Mouse (Mus musculus): ENCODE data around the gene Gm44502. TPM values are rescaled to one million over a fixed set of nuclear protein-coding genes. Genes with fewer than 3 reads are reported as not detected.

Gm44502 gene
- polyA plus RNA-seq (2015; fragmentation: Illumina TruSeq; extraction: RNeasy Lipid Tissue Mini Kit (QIAGEN cat#74804); ENCODE audit: low read depth, low replicate concordance): not detected

GRCm38 (mm10) chr15:89429352-89430221, at the start of gene Gm44502, which contains the start of the genes C730034F03Rik and Chkb:
Gene Gm44502 (minus strand): TSS chr15:89429696.
Gene C730034F03Rik (plus strand): TSS chr15:89429589.
Gene Chkb (minus strand): TSS chr15:89429908.

GRCm38 (mm10) chr15:89477091-89477491, 47.6 kb upstream of the Gm44502 start, which contains the start of gene Arsa:
Gene Arsa (minus strand): TSS chr15:89477425.

GRCm38 (mm10) chr15:89453865-89454478, 24.5 kb upstream of the Gm44502 start, which contains the start of gene Mapk8ip2:
Gene Mapk8ip2 (plus strand): TSS chr15:89453913.

GRCm38 (mm10) chr15:89425711-89426121, 3.8 kb downstream of the Gm44502 start, which contains the start of gene Cpt1b:
Gene Cpt1b (minus strand): TSS chr15:89425863.

GRCm38 (mm10) chr15:89410118-89410517, 19.4 kb downstream of the Gm44502 start, which contains the start of gene Syce3:
Gene Syce3 (minus strand): TSS chr15:89410503.

GRCm38 (mm10) chr15:89384617-89385016, 44.9 kb downstream of the Gm44502 start, which contains the start of gene Klhdc7b:
Gene Klhdc7b (plus strand): TSS chr15:89384917.

GRCm38 (mm10) chr15:89378831-89379401, 50.6 kb downstream of the Gm44502 start, which contains the start of gene Odf3b:
Gene Odf3b (minus strand): TSS chr15:89379282.

GRCm38 (mm10) chr15:89376957-89377356, 52.5 kb downstream of the Gm44502 start, which contains the start of gene Tymp:
Gene Tymp (minus strand): TSS chr15:89377039.

GRCm38 (mm10) chr15:89373762-89374248, 55.7 kb downstream of the Gm44502 start, which contains the start of gene Sco2:
Gene Sco2 (minus strand): TSS chr15:89373846.

Other genes starting within 250 kb of the Gm44502 start
- gene Plxnb2, start 248.9 kb downstream of the Gm44502 start, polyA plus RNA-seq (2015; fragmentation: Illumina TruSeq; extraction: RNeasy Lipid Tissue Mini Kit (QIAGEN cat#74804); ENCODE audit: low read depth, low replicate concordance): 36.2 TPM
- gene Dennd6b, start 233.2 kb downstream of the Gm44502 start, polyA plus RNA-seq (2015; fragmentation: Illumina TruSeq; extraction: RNeasy Lipid Tissue Mini Kit (QIAGEN cat#74804); ENCODE audit: low read depth, low replicate concordance): 51.1 TPM
- 78.9 TPM for gene Ppp6r2, start 218.1 kb downstream of the Gm44502 start, polyA plus RNA-seq (2015; fragmentation: Illumina TruSeq; extraction: RNeasy Lipid Tissue Mini Kit (QIAGEN cat#74804); ENCODE audit: low read depth, low replicate concordance)
- gene Sbf1, start 114.4 kb downstream of the Gm44502 start, polyA plus RNA-seq (2015; fragmentation: Illumina TruSeq; extraction: RNeasy Lipid Tissue Mini Kit (QIAGEN cat#74804); ENCODE audit: low read depth, low replicate concordance): 124 TPM
- gene Adm2, start 107.0 kb downstream of the Gm44502 start, polyA plus RNA-seq (2015; fragmentation: Illumina TruSeq; extraction: RNeasy Lipid Tissue Mini Kit (QIAGEN cat#74804); ENCODE audit: low read depth, low replicate concordance): not detected
- gene Miox, start 95.3 kb downstream of the Gm44502 start, polyA plus RNA-seq (2015; fragmentation: Illumina TruSeq; extraction: RNeasy Lipid Tissue Mini Kit (QIAGEN cat#74804); ENCODE audit: low read depth, low replicate concordance): not detected
- gene Lmf2, start 74.0 kb downstream of the Gm44502 start, polyA plus RNA-seq (2015; fragmentation: Illumina TruSeq; extraction: RNeasy Lipid Tissue Mini Kit (QIAGEN cat#74804); ENCODE audit: low read depth, low replicate concordance): 11.3 TPM
- gene Ncaph2, start 74.0 kb downstream of the Gm44502 start, polyA plus RNA-seq (2015; fragmentation: Illumina TruSeq; extraction: RNeasy Lipid Tissue Mini Kit (QIAGEN cat#74804); ENCODE audit: low read depth, low replicate concordance): 80.4 TPM
- 29.7 TPM for gene Sco2, start 55.9 kb downstream of the Gm44502 start, polyA plus RNA-seq (2015; fragmentation: Illumina TruSeq; extraction: RNeasy Lipid Tissue Mini Kit (QIAGEN cat#74804); ENCODE audit: low read depth, low replicate concordance)
- gene Tymp, start 52.7 kb downstream of the Gm44502 start, polyA plus RNA-seq (2015; fragmentation: Illumina TruSeq; extraction: RNeasy Lipid Tissue Mini Kit (QIAGEN cat#74804); ENCODE audit: low read depth, low replicate concordance): 1.7 TPM
- gene Odf3b, start 50.4 kb downstream of the Gm44502 start, polyA plus RNA-seq (2015; fragmentation: Illumina TruSeq; extraction: RNeasy Lipid Tissue Mini Kit (QIAGEN cat#74804); ENCODE audit: low read depth, low replicate concordance): 5.0 TPM
- 0.46 TPM for gene Klhdc7b, start 44.8 kb downstream of the Gm44502 start, polyA plus RNA-seq (2015; fragmentation: Illumina TruSeq; extraction: RNeasy Lipid Tissue Mini Kit (QIAGEN cat#74804); ENCODE audit: low read depth, low replicate concordance)
- gene Syce3, start 19.2 kb downstream of the Gm44502 start, polyA plus RNA-seq (2015; fragmentation: Illumina TruSeq; extraction: RNeasy Lipid Tissue Mini Kit (QIAGEN cat#74804); ENCODE audit: low read depth, low replicate concordance): not detected
- 1.5 TPM for gene Cpt1b, start 3.8 kb downstream of the Gm44502 start, polyA plus RNA-seq (2015; fragmentation: Illumina TruSeq; extraction: RNeasy Lipid Tissue Mini Kit (QIAGEN cat#74804); ENCODE audit: low read depth, low replicate concordance)
- 3.3 TPM for gene C730034F03Rik, start 107 bp downstream of the Gm44502 start, polyA plus RNA-seq (2015; fragmentation: Illumina TruSeq; extraction: RNeasy Lipid Tissue Mini Kit (QIAGEN cat#74804); ENCODE audit: low read depth, low replicate concordance)
- 58.1 TPM for gene Chkb, start 212 bp upstream of the Gm44502 start, polyA plus RNA-seq (2015; fragmentation: Illumina TruSeq; extraction: RNeasy Lipid Tissue Mini Kit (QIAGEN cat#74804); ENCODE audit: low read depth, low replicate concordance)
- gene Mapk8ip2, start 24.2 kb upstream of the Gm44502 start, polyA plus RNA-seq (2015; fragmentation: Illumina TruSeq; extraction: RNeasy Lipid Tissue Mini Kit (QIAGEN cat#74804); ENCODE audit: low read depth, low replicate concordance): 128 TPM
- gene Arsa, start 47.7 kb upstream of the Gm44502 start, polyA plus RNA-seq (2015; fragmentation: Illumina TruSeq; extraction: RNeasy Lipid Tissue Mini Kit (QIAGEN cat#74804); ENCODE audit: low read depth, low replicate concordance): 28.4 TPM
- gene Shank3, start 69.9 kb upstream of the Gm44502 start, polyA plus RNA-seq (2015; fragmentation: Illumina TruSeq; extraction: RNeasy Lipid Tissue Mini Kit (QIAGEN cat#74804); ENCODE audit: low read depth, low replicate concordance): 87.4 TPM
- 1.0 TPM for gene Acr, start 138.6 kb upstream of the Gm44502 start, polyA plus RNA-seq (2015; fragmentation: Illumina TruSeq; extraction: RNeasy Lipid Tissue Mini Kit (QIAGEN cat#74804); ENCODE audit: low read depth, low replicate concordance)
- gene Rabl2, start 162.2 kb upstream of the Gm44502 start, polyA plus RNA-seq (2015; fragmentation: Illumina TruSeq; extraction: RNeasy Lipid Tissue Mini Kit (QIAGEN cat#74804); ENCODE audit: low read depth, low replicate concordance): 51.8 TPM

Measured in brain, adult 10 weeks (tissue).